Mouse (Mus musculus) E14TG2a.4 (cell line): ENCODE measurements around the gene Oard1.

ENCODE experiments used
- CTCF ChIP-seq: conservative IDR thresholded peaks from 2 replicates; pipeline ENCODE4 v1.5.1; 2014; ENCODE audit warnings: low read length
- NANOG ChIP-seq: IDR thresholded peaks from 2 replicates; pipeline ENCODE4 v1.6.1; 2014; ENCODE audit warnings: borderline replicate concordance, low read length, mixed read lengths

- TF ChIP-seq NANOG (no peak), CTCF (no peak)
These were observed 528 bp downstream of the Oard1 start for GRCm38 (mm10) chr17:48410299-48410785.
